Mouse (Mus musculus): Measurements from ENCODE around the gene 1110012L19Rik. TPM values are rescaled to one million over a fixed set of nuclear protein-coding genes. Genes with fewer than 3 reads are reported as not detected.

The 1110012L19Rik gene
- 63.1 and 64.2 TPM in 2 replicates for polyA plus RNA-seq (2015; fragmentation: Nextera tagmentation; extraction: Ambion mirVana)

DNA sequence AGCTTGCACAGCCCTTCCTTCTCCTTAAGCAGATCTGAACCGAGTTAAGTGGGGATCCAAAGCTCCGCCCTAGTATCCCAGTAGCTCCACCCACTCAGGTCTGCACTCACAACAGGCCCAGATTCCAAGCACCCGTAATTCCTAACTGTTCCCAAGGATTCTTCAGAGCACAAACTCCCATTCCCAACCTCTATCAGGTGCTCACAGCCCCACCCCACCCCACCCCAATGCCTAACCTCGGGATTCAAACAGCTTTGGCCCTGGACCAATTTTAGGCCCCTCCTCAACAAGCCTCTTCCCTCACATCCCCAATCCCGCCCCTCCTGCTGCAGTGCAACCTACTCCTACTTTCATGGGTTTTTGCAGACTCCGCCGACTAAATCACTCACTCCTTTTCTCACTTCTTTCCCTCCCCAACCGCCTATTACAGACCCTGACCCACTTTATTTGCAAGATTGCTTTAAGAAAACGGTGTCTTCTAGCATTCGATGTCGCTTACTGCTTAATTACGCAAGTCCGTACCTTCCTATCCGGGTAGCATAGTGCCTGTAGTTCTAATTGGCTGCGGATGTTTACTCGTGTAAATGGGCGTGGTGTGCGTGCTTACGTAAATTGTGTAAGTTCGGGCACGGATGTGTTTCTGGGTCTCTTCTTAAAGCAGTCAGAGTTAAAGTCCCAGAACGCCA, at the start of gene 1110012L19Rik:
TSS of gene 1110012L19Rik (plus strand) at position 602 of the 686 bp plus-strand sequence.

GRCm38 (mm10) chrX:70364661-70365613, 20.7 kb upstream of the 1110012L19Rik start, which contains the start of gene Ids:
Gene Ids, minus strand, starts transcription at chrX:70365084.

Other genes starting within 250 kb of the 1110012L19Rik start
- gene Ids, start 20.8 kb upstream of the 1110012L19Rik start, polyA plus RNA-seq (2015; fragmentation: Nextera tagmentation; extraction: Ambion mirVana): 3.3 and 3.9 TPM in 2 replicates
- 71.6 and 75.6 TPM in 2 replicates for gene Tmem185a, start 91.3 kb downstream of the 1110012L19Rik start, polyA plus RNA-seq (2015; fragmentation: Nextera tagmentation; extraction: Ambion mirVana)

Measured in urinary bladder, postnatal 0 days (tissue).